Mouse (Mus musculus) small intestine, adult 2 months (tissue): ENCODE results near the gene Phyhd1.

Experiments
- CTCF ChIP-seq: fragments of 200-500 bp; IDR thresholded peaks from 2 replicates; pipeline ENCODE4 v1.5.1; 2012; ENCODE audit warnings: low read depth, mild to moderate bottlenecking, control low read depth, inconsistent platforms, low read length, moderate library complexity, mixed read lengths; ENCODE audit not compliant: insufficient replicate concordance, insufficient read length; ENCODE audit errors: extremely low read depth
- POLR2A ChIP-seq: fragments of 200-500 bp; IDR thresholded peaks from 2 replicates; pipeline ENCODE4 v1.6.1; 2012; ENCODE audit warnings: low read depth, mild to moderate bottlenecking, control low read depth, inconsistent platforms, low read length, moderate library complexity

GRCm38 (mm10) chr2:30327276-30327675 lies 61.3 kb downstream of the Phyhd1 start:
- no peak for TF ChIP-seq CTCF
- TF ChIP-seq POLR2A = no peak
